ENCODE assay signal across 1 mouse cellular context in the genomic region with DNA sequence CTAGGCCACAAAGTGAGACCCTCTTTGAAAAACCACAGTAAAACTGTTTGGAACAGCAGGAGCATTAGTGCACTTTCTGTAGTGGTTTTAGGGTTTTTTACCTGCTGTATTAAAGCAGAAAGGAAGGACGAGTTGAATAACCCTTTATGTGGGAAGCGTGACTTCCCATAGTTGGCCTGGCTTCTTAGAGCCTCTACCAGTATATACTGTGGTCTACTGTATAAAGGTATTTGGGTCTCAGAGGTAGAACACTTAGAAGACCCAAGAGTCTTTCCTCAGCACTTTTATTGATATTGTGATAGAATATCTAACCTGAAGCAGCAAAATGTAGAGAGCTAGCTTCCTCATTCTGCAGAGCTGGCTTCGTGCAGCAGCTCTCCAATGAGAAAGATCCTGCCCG.
TF ChIP-seq lines count a peak whose summit lies in the region.

No protein-coding gene starts in this region.

TF ChIP-seq in CH12.LX, 34 proteins besides CTCF, POLR2A, EP300 and RAD21:
- no peak for TF ChIP-seq IRF4 (IDR thresholded peaks at IDR 0.05; ENCODE audit: low read depth, low read length)
- TF ChIP-seq MXI1 (IDR thresholded peaks at IDR 0.05; ENCODE audit: low read depth, low read length), result no peak
- no peak for TF ChIP-seq MAFK (IDR thresholded peaks at IDR 0.05; ENCODE audit: insufficient replicate concordance, low read length)
- TF ChIP-seq USF2 (conservative IDR thresholded peaks at IDR 0.05; ENCODE audit: low read depth, low read length), result no peak
- TF ChIP-seq USF1 (IDR thresholded peaks at IDR 0.05; ENCODE audit: low read depth, low read length), result no peak
- no peak for TF ChIP-seq MAX (IDR thresholded peaks at IDR 0.05; ENCODE audit: low read length)
- TF ChIP-seq KAT2A (IDR thresholded peaks at IDR 0.05; ENCODE audit: insufficient replicate concordance, low read length), result no peak
- no peak for TF ChIP-seq NRF1 (IDR thresholded peaks at IDR 0.05; ENCODE audit: low read depth, low read length)
- TF ChIP-seq RCOR1 (conservative IDR thresholded peaks at IDR 0.05; ENCODE audit: low read depth, low read length), result no peak
- TF ChIP-seq ETS1 (conservative IDR thresholded peaks at IDR 0.05; ENCODE audit: low read depth, low read length), result no peak
- TF ChIP-seq ZC3H11A (IDR thresholded peaks at IDR 0.05; ENCODE audit: low read depth, low read length), result no peak
- no peak for TF ChIP-seq MEF2A (IDR thresholded peaks at IDR 0.05; ENCODE audit: borderline replicate concordance, low read depth, low read length)
- TF ChIP-seq TCF12 (IDR thresholded peaks at IDR 0.05; ENCODE audit: low read depth, low read length), result no peak
- TF ChIP-seq CHD2 (IDR thresholded peaks at IDR 0.05; ENCODE audit: low read length), result no peak
